Mouse (Mus musculus) ES-E14 (cell line): ENCODE results near the gene Leprot.

Experiments
- CHD2 ChIP-seq: IDR thresholded peaks from 2 replicates; pipeline ENCODE4 v1.6.1; 2014; ENCODE audit warnings: mild to moderate bottlenecking, low read depth, low read length, inconsistent platforms
- HCFC1 ChIP-seq: IDR thresholded peaks from 2 replicates; pipeline ENCODE4 v1.6.1; 2012; ENCODE audit warnings: low read length, inconsistent platforms, borderline replicate concordance; ENCODE audit not compliant: insufficient read depth
- ZC3H11A ChIP-seq: IDR thresholded peaks from 2 replicates; pipeline ENCODE4 v1.6.1; 2012; ENCODE audit warnings: low read depth, mild to moderate bottlenecking, inconsistent platforms, low read length, borderline replicate concordance
- ZNF384 ChIP-seq: IDR thresholded peaks from 2 replicates; pipeline ENCODE4 v1.6.1; 2012; ENCODE audit warnings: low read depth, low read length, inconsistent platforms

DNA sequence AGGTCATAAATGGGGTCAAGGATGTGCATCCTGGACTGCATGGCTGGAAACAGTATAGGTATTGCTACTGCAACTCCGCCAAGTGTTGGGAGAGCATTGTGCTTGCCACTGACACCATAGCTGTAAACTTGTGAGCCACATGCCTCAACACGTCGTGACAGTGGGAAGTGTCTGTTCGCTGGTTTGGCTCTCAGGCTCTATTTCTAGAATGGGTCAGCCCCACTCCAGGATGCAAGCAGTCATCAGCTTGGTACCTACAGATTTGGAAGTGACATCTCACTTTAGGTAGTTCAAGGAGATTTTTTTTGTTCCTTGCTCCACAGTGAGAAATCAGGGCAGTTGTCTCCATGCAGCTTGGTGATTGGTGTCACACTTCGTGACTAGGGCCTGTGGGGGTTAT, 26.3 kb upstream of the Leprot start:
- TF ChIP-seq ZNF384 (no peak), CHD2 (no peak), HCFC1 (no peak), ZC3H11A (no peak)
